Mouse (Mus musculus) hindbrain, embryonic 11.5 days (tissue): ENCODE results near the gene Apold1. TPM values are rescaled to one million over a fixed set of nuclear protein-coding genes. Genes with fewer than 3 reads are reported as not detected.

Experiments used
- ATAC-seq: fragments of 200-750 bp; cut with Nextera tagmentation; 2 replicates; pipeline ENCODE4 v1.8.0; 2017; ENCODE audit warnings: mild to moderate bottlenecking, moderate TSS enrichment, moderate library complexity; ENCODE audit not compliant: low FRiP score
- DNase-seq: peaks from one replicate; pipeline ENCODE4 v3.0.0-alpha.2; 2015; ENCODE audit warnings: low spot score
- H3K27ac ChIP-seq: fragments of 300-500 bp; sonication (generic); 2 replicates; pipeline ENCODE4 v1.5.1; 2014; ENCODE audit warnings: mild to moderate bottlenecking, low read depth, low read length
- H3K27me3 ChIP-seq: fragments of 300-500 bp; sonication (generic); 2 replicates; pipeline ENCODE4 v1.6.1; 2014; ENCODE audit warnings: mild to moderate bottlenecking, low read length, moderate library complexity, mixed read lengths; ENCODE audit not compliant: control insufficient read depth, insufficient read depth
- H3K36me3 ChIP-seq: fragments of 300-500 bp; sonication (generic); 2 replicates; pipeline ENCODE4 v1.6.1; 2014; ENCODE audit warnings: mild to moderate bottlenecking, low read length, moderate library complexity, mixed read lengths; ENCODE audit not compliant: control insufficient read depth, insufficient read depth
- H3K4me1 ChIP-seq: fragments of 300-500 bp; sonication (generic); replicated peaks from 2 replicates; pipeline ENCODE4 v1.6.1; 2014; ENCODE audit warnings: low read length, mixed read lengths; ENCODE audit not compliant: control insufficient read depth, insufficient read depth
- H3K4me2 ChIP-seq: fragments of 300-500 bp; sonication (generic); replicated peaks from 2 replicates; pipeline ENCODE4 v1.6.1; 2014; ENCODE audit warnings: mild to moderate bottlenecking, low read depth, low read length
- H3K4me3 ChIP-seq: fragments of 300-500 bp; sonication (generic); 2 replicates; pipeline ENCODE4 v1.5.1; 2014; ENCODE audit warnings: low read depth, low read length
- H3K9ac ChIP-seq: fragments of 300-500 bp; sonication (generic); 2 replicates; pipeline ENCODE4 v1.6.1; 2014; ENCODE audit warnings: low read depth, low read length
- H3K9me3 ChIP-seq: fragments of 300-500 bp; sonication (generic); 2 replicates; pipeline ENCODE4 v1.6.1; 2016; ENCODE audit warnings: low read length; ENCODE audit not compliant: control insufficient read depth
- WGBS: fragments of 180-500 bp; shearing (Covaris S2); extraction: QIAGEN DNeasy Blood & Tissue Kit; methylation state at CpG from one replicate; pipeline ENCODE4 v1.1.7; 2014; 5-methylcytosine and 5-hydroxymethylcytosine counted together
- polyA plus RNA-seq: library from polyadenylated mRNA; unstranded; fragments of >200 nt; fragmentation: Nextera tagmentation; extraction: Ambion mirVana; gene quantifications from 2 replicates; pipeline ENCODE4 v1.2.1, GENCODE M21; 2014

Apold1 gene
- polyA plus RNA-seq, result 3.0 and 3.7 TPM in 2 replicates

DNA sequence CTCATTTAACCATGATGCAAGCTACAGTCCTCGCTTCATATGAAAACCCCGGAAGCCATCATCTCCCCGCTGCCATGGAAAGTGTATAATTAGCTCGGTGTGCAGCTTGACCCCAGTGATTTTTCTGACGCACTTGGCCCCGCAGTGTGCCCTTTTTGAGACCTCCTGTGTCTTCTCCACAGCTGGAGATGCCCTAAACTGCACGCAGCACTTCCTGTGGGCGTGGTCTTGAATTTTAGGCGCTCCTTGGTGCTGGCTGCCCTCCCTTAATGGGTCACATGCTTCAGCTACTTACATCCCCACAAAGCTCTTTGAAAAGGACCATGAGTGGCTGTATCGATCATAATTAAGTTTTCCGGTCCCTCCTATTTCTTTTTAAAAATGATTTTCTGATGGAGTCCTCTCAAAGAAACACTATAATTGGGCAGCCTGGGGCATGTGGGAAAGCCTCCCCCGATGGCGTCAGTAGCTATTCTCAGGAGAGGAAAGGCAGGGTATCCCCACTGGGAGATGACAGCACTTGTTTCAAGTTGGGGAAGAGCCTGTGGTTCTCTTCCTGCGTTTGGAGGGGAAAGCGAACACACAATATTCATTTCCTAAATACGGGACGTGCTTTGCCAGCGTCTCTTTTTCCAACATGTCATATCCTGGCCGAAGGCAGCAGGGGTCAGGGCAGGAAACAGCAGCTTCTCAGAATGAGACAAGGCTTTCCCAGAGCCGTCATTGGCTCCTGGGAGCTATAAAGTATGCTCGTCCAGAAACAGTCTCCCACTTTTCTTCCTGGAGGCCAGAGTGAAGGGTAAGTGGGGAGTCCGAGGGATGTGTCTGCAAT is at the start of gene Apold1:
Apold1 (plus strand) TSS at position 488 of the 832 bp plus-strand sequence.
- H3K36me3 ChIP-seq, result no peaks in the 10 kb centered on the region
- H3K27ac ChIP-seq, result no peak within 1 kb of the TSS
- DNase-seq (peak; percentile 33), ATAC-seq (no peak)
- 44% methylated on average over 22 of the region's 22 CpGs for WGBS
- H3K4me1 ChIP-seq, result 0 out of 2 replicates have a peak, but pooled peaks cover 2% of the 10 kb centered on the region
- H3K27me3 ChIP-seq, result no peaks in the 10 kb centered on the region
- H3K9ac ChIP-seq, result no peak within 1 kb of the TSS
- peak within 1 kb of the TSS; percentile 26; the same call in 1 of the 2 replicates for H3K4me2 ChIP-seq
- no peaks in the 10 kb centered on the region for H3K9me3 ChIP-seq
- no peak within 1 kb of the TSS for H3K4me3 ChIP-seq

DNA sequence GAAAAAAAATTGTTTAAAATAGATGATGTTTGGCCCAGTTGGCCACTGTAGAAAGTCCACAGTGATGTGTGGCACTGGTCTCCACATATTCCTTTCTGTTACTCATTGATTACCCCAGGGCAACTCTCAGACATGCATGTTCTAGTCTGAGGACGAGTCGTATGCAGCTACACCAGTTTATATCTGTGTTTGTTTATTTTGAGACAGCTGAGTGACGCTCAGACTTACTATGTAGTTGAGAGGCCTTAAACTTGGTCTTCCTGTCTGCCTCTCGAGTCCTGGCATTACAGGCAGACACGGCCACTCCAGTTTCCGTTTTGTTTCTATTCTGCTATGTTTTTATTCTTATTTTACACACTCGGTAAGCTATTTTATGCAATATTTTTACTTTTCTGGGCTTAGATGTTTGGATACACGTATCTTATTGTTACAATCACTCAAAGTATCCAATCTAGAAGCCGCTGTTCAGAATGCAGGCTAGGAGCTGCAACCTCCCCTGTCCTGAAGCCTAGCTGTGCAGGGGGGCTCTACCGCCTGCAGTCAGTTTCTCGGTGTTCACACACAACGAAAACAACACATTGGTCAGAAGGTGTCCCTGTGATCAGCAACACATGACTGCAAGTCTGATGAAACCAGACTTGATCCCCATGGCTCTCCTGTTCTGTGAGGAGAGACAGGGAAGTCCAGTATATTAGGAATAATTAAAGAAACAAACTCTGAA is 48.9 kb upstream of the Apold1 start:
- H3K4me2 ChIP-seq, result no peak overlapping the region
- H3K9me3 ChIP-seq, result no peaks in the 10 kb centered on the region
- H3K9ac ChIP-seq, result no peak overlapping the region
- 82% methylated on average over 12 of the region's 12 CpGs for WGBS
- ATAC-seq, result no peak
- no peak for DNase-seq
- H3K27me3 ChIP-seq, result no peaks in the 10 kb centered on the region
- H3K27ac ChIP-seq, result no peak overlapping the region
- no peaks in the 10 kb centered on the region for H3K36me3 ChIP-seq
- H3K4me1 ChIP-seq, result 0 out of 2 replicates have a peak, but pooled peaks cover under 1% of the 10 kb centered on the region
- H3K4me3 ChIP-seq, result no peak overlapping the region

DNA sequence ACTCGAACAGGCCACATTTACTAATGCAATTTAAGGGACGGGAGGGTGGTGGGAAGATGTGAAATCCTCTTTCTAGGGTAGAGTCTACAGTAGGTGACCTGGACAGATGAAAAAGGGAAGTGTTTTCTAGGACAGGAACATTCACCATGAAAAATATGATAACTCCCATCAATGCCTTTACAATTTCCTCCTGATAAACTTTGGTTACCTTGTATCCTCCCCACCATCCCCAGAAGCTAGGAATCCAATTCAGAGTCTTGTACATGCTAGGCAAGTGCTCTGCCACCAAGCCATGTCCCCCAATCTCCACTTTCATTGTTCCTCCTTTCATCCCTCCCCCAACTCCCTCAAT is 48.3 kb upstream of the Apold1 start:
- DNase-seq (no peak), ATAC-seq (no peak)
- no peak overlapping the region for H3K4me3 ChIP-seq
- H3K9me3 ChIP-seq, result no peaks in the 10 kb centered on the region
- H3K36me3 ChIP-seq, result no peaks in the 10 kb centered on the region
- H3K4me2 ChIP-seq, result no peak overlapping the region
- H3K9ac ChIP-seq, result no peak overlapping the region
- WGBS, result 79% methylated on average over 2 of the region's 2 CpGs
- H3K4me1 ChIP-seq, result no peaks in the 10 kb centered on the region
- no peaks in the 10 kb centered on the region for H3K27me3 ChIP-seq
- no peak overlapping the region for H3K27ac ChIP-seq

DNA sequence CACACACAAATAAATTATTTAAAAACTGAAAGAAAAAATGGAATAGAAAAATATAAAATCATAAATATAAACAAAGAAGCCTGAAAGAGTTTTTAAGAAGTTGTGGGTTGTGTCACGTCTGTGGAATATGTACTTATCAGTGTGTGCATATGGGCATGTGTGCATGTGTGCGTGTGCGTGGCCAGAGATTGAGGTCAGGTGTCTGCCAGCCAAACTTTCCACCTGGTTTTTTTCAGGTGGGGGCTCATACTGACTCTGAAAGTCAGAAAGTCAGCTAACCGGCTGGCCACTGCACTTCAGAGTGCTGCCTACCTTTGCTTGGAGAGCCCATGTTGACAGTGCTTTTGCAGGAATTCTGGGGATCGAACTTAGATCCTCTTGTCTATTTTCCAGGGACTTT is 47.2 kb upstream of the Apold1 start:
- Histone ChIP-seq H3K9ac (no peak overlapping the region), H3K4me3 (no peak overlapping the region), H3K27ac (no peak overlapping the region), H3K4me2 (no peak overlapping the region), H3K4me1 (no peaks in the 10 kb centered on the region), H3K27me3 (no peaks in the 10 kb centered on the region), H3K9me3 (no peaks in the 10 kb centered on the region), H3K36me3 (no peaks in the 10 kb centered on the region)
- 91% methylated on average over 5 of the region's 5 CpGs for WGBS
- DNase-seq (no peak), ATAC-seq (no peak)

DNA sequence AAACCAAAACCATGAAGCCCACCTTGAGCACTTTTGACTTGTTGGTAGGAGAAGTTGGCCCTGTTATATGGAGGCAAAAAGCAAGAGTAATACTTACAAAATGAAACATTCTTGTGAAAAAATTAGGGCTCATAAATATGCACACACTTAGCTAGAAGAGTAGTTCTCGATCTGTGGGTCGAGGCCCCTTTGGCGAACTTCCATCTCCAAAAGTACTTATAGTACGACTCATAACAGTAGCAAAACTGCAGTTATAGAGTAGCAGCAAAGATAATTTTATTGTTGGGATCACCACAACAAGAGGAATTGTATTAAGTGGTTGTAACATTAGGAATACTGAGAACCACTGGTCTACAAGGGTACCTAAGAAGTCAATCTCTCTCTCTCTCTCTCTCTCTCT is 41.7 kb upstream of the Apold1 start:
- ATAC-seq (no peak), DNase-seq (no peak)
- Histone ChIP-seq H3K27ac (no peak overlapping the region), H3K4me2 (no peak overlapping the region), H3K27me3 (no peaks in the 10 kb centered on the region), H3K4me3 (no peak overlapping the region), H3K9me3 (no peaks in the 10 kb centered on the region), H3K4me1 (no peaks in the 10 kb centered on the region), H3K9ac (no peak overlapping the region), H3K36me3 (no peaks in the 10 kb centered on the region)
- 95% methylated on average over 4 of the region's 4 CpGs for WGBS

DNA sequence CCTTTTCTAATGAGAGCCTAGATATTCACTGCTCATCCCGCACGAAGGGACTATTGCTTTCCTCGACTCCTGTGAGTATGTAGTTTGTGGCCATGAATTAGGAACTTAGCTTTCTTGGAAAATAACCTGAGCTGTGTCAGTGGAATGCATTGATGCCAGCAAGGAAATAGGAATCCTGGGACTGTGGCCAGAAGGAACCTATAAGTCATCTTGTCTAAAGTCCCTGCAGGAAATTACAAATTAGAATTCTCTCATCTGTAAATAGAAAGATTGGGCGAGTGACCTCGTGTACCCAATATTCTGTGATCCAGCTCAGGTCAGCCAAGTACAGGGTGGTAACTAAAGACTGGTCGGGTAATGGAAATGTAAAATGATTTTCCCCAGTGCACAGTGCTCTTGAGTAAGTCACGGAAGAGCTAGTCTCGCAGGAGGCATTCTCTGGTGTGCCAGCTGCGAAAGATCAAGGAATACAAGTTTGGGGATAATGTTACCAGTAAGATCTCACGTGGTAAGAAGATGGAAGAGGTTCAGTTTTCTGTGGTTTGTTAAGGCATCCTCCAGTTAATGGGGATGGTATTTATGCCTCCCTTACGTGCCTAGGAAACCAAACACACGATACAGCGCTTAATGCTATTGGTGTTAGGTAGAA is 37.6 kb upstream of the Apold1 start:
- DNase-seq, result no peak
- Histone ChIP-seq H3K9ac (no peak overlapping the region), H3K4me3 (no peak overlapping the region), H3K4me1 (no peaks in the 10 kb centered on the region), H3K27me3 (no peaks in the 10 kb centered on the region), H3K36me3 (no peaks in the 10 kb centered on the region), H3K27ac (no peak overlapping the region), H3K9me3 (no peaks in the 10 kb centered on the region), H3K4me2 (no peak overlapping the region)
- no peak for ATAC-seq
- 86% methylated on average over 13 of the region's 13 CpGs for WGBS

DNA sequence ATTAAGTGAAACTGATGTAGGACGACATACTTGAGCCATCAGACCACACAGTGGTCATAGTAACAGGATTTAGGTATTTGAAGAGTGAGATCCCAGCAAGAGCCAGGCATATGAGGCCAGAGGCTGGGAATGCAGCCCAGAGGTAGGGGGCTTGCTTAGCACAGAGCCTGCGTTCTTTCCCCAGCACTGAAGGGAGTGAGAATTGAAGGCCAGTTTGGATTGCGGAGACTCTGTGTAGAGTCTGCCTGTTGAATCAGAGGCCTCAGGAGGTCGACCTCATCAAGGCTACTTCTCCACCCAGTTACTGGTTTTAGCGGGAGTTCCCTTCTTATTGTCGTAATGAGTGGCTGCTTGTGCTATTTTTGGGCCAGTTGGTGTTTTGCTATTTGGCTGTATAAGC is 35.5 kb upstream of the Apold1 start:
- Histone ChIP-seq H3K4me1 (no peaks in the 10 kb centered on the region), H3K27ac (no peak overlapping the region), H3K9me3 (no peaks in the 10 kb centered on the region), H3K4me3 (no peak overlapping the region), H3K9ac (no peak overlapping the region), H3K36me3 (no peaks in the 10 kb centered on the region), H3K27me3 (no peaks in the 10 kb centered on the region), H3K4me2 (no peak overlapping the region)
- 78% methylated on average over 6 of the region's 6 CpGs for WGBS
- no peak for DNase-seq
- no peak for ATAC-seq

DNA sequence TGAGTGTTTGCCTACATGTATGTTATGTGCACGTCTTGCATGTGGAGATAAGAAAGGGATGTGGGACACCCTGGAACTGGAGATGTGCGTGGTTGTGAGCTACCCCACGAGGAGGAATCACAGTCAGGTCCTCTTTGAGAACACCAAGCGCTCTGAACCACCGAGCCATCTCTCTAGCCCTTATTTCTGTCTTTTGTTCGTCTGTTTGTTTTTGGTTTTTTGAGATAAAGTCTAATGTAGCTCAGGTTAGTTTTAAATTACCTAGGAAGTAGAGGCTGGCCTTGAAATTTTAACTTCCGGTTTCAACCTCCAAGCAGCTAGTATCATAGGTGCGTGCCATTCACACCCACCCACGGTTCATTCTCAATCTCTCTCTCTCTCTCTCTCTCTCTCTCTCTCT is 34.7 kb upstream of the Apold1 start:
- H3K4me2 ChIP-seq, result no peak overlapping the region
- H3K4me1 ChIP-seq, result no peaks in the 10 kb centered on the region
- no peaks in the 10 kb centered on the region for H3K9me3 ChIP-seq
- no peaks in the 10 kb centered on the region for H3K27me3 ChIP-seq
- no peak overlapping the region for H3K9ac ChIP-seq
- H3K27ac ChIP-seq, result no peak overlapping the region
- H3K36me3 ChIP-seq, result no peaks in the 10 kb centered on the region
- ATAC-seq (no peak), DNase-seq (no peak)
- 90% methylated on average over 9 of the region's 9 CpGs for WGBS
- H3K4me3 ChIP-seq, result no peak overlapping the region
